Mouse (Mus musculus) skeletal muscle tissue, adult 2 months (tissue): Measurements from ENCODE around the gene Zbtb17.

Experiments
- DNase-seq: peaks from one replicate; pipeline ENCODE4 v3.0.0-alpha.2; 2012; ENCODE audit warnings: low read depth, low spot score

Zbtb17 gene

DNA sequence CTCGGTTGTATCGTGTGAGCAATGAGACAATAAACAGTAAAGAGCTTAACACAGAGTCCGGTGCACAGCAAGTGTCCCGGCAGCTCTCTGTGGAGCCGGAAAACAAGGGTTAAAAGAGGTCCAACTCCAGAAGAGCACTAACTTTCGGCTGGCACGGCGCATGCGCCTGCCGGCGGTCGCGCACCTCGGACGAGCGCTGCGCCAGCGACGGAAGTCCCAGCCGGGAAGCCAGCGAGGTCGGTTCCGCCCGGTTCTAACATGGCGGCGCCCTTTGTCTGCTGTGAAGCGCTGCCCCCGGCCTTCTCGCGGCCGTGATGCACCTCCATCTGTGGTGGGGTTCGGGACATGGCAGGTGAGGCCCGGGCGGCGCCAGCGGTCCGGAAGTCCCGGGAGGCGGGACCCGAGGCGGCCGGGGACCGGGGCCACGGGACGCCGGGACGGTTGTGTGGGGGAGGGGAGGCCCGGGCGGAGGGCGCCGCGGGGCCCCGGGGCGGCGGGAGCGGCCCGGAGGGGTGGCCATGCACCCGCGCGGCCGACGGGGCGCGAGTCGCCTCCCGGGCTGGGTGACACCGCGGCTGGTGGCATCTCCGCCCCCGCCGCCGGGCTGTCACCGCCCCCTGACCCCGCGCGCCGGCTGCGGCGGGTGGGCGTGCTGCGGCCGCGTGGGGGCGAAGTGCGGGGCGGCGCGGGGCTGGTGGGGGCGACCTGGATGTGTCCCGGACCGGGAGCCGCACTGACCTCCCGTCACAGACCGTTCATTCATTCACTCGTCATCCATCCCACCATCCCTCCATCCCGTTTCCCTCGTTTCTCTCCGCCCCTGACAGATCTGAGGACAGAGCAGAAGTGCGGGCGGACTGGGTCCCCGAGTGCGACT lies at the start of gene Zbtb17:
Gene Zbtb17, plus strand, starts transcription at position 204 of the 877 bp plus-strand sequence.
- peak; percentile 89 for DNase-seq

DNA sequence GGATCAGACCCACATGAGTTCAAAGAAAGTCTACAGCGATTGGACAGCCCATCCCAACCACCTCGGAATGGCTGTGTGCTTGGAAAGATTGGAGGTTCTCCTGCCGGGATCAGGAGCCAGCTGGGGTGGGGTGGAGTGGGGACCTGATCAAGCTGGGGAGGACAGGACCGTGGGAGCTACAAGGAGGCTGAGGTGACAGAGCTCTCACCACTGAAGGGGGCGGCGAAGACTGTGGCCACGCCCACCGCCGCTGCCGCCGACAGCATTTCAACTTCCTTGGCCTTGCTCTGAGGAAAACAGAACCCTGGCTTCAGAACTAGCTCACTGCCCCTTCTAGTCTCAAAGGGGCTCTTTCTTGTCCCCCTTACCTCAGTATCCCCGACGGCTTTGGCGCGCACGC lies 49.7 kb upstream of the Zbtb17 start:
- DNase-seq: no peak

- DNase-seq: no peak
Observed at GRCm38 (mm10) chr4:141397861-141398260, 46.6 kb upstream of the Zbtb17 start.

DNA sequence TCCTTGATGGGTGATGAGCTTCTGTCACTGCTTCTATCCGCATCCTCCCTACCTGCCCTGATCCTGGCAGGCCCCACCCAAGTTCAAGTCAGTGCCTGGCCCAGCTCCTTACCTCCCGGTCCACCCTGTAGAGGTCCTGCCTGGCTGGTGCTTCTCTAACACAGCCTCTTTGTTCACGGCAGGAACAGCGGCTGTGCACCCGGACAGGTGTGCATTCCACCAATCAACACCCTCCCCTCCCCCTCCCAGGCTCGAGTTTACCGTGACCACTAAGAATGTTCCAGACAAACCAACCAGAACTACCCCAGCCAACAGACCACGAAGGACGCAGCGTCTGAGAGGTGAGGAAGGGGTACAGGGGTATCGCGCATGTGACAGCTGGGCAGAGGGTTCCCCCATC lies 45.9 kb upstream of the Zbtb17 start, which contains the start of gene Clcnka:
Gene Clcnka, minus strand, starts transcription at position 180 of the 400 bp plus-strand sequence.
- no peak for DNase-seq

DNA sequence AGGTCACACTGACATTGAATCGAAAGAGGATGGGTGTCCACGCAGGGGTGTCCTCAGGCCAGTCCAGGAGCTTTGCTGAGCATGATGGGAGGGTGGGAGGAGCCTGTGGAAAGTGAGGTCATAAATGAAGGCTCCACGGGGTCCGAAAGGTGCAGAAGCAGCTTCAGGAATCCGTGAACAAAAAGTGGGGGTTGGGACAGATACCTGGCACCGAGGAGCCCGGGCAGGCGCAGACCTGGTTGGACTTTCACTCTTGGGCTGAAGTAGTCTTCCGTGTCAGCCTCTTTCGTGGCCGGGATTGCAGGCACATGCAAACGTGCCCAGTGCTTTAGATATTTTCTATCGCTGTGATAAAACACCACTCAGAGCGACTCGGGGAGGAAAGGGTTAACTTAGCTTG lies 44.3 kb upstream of the Zbtb17 start:
- DNase-seq: no peak

GRCm38 (mm10) chr4:141404518-141405313 lies 39.7 kb upstream of the Zbtb17 start:
- DNase-seq: peak; percentile 80

- DNase-seq: no peak
Observed at GRCm38 (mm10) chr4:141405314-141405622, 39.2 kb upstream of the Zbtb17 start.

DNA sequence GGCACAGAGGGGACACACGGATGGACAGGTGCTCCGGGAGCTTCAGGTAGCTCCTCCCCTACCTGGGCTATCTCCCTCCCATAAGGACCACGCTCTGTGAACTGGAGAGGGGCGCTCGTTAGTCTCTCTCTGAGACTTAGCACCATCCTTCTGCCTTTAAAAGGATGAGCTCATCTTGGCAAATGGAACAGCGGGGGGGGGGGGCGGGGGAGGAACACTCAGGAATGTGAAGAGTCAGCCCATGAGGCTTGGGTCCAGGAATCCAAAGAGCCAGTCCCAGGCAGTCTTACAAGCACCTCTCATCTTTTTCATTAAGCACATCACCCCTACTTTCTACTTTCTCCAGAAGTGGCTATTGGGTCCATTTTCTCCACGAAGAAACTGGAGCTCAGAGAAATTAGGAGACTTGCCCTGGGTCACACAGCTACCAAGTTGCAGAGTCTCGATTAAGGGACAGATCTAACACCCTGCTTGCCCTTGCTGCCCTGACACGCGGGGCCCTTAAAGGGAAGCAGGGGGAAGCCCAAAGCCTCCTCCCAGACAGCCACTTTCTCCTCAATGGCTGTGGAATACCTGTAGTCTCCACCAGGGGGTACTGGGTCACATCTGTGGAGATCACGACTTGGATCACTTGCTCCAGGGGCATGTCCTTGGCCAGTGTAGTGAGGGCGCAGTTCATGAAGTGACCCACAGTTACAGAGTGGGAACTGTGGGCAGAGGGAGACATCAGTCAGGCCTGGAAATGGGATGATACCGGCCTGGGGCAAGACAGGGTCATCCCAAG lies 37.7 kb upstream of the Zbtb17 start:
- peak; percentile 51 for DNase-seq

- DNase-seq: no peak
Observed at GRCm38 (mm10) chr4:141408577-141408976, 35.9 kb upstream of the Zbtb17 start.

- no peak for DNase-seq
Observed at GRCm38 (mm10) chr4:141411430-141411992, 32.9 kb upstream of the Zbtb17 start.

DNA sequence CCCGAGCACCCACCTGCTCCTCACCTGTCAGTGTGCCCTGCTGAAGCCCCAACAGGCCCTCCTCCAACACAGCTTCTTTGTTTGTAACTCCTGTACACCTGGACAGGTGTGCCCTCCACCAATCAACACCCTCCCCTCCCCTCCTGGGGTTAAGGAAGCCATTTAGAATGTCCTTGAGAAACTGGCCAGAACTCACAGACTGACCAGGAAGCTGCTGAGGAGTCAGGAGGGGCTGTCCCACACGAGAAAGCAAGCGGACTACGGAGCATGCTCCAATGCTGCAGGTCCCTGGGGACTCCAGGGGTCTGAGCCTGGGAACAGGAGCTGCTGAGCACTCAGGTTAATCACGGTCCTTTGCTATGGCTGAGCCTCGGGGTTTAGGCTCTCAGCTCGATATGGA lies 28.5 kb upstream of the Zbtb17 start, which contains the start of gene Clcnkb:
Gene Clcnkb, minus strand, starts transcription at position 91 of the 400 bp plus-strand sequence.
- DNase-seq: no peak

- DNase-seq: no peak
Observed at GRCm38 (mm10) chr4:141419398-141420191, 24.9 kb upstream of the Zbtb17 start.

DNA sequence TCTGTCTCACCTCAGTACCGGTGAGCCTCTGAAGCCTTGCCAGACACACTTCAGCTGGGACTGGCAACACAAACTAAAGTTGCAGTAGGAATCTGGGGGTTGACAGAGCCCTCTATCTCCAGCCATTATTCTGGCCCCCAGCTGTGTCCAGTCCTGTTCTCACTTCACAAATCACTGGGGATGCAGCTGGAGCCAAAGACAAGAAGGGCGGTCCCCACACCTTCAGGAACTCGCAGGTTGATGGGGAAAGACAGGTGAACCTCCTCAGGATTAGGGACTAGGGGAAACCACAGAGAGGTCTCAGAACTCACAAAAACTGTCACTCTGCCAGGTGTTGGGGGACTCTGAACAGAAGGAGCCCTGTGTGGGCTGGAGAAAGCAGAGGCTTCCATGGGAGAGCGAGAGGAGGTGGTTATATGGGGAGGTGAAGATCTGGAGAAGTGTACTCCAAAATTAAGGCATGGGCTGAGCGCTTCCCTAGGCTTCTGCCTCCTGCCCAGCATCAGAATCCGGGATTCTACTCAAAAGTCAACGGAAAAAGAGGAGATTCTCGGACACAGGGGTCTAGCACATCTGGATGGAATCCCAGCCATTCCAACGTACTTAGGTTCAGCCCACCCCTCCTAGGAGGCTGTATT lies 24.1 kb upstream of the Zbtb17 start, which contains the start of gene Hspb7:
Gene Hspb7, plus strand, starts transcription at position 588 of the 638 bp plus-strand sequence.
- DNase-seq: no peak

GRCm38 (mm10) chr4:141420886-141421285 lies 23.6 kb upstream of the Zbtb17 start:
- DNase-seq: no peak

DNA sequence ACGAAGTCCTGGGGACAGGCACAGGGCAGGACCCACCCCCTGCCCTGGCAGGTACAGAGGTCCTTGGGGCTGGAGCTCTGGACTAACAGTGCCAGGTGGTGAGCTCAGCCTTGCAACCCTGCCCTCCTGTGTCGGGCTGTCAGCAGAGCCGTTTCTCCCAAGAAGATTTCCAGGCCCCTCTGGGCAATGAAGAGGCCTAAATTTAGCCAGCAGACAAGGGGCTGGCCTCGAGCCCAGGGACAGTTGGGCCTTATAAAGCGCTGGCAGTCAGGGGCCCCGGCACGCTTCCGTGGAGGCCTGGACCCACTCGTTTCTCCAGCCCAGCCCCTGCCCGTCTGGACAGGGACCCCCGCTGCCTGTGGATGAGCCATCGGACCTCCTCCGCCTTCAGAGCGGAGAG lies 23.0 kb upstream of the Zbtb17 start:
- peak; percentile 76 for DNase-seq

- no peak for DNase-seq
Observed at GRCm38 (mm10) chr4:141422841-141423240, 21.6 kb upstream of the Zbtb17 start.

DNA sequence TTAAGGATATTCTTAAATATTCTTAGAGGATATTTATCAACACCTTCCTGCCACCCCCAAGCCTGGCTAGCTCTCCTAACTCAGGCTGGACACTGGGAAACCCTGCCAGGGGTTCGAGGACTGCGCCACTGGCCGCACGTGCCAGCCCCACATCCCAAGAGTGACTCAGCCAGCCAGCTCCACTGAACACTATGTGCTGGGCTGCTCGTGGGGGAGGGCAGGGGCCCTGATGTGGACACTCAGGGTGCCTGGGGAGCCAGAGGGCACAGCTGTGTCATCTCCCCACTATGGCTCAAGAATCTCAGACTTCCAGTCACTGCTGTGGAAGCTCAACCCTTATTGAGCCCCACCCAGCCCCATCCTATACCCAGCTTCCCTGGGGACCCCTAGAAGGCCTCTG lies 21.2 kb upstream of the Zbtb17 start:
- DNase-seq: no peak

- DNase-seq: no peak
Observed at GRCm38 (mm10) chr4:141423691-141424431, 20.6 kb upstream of the Zbtb17 start.
